Mouse (Mus musculus) kidney, adult 8-10 months (tissue): ENCODE measurements at regions not wholly inside any gene's neighbourhood (a gene's known extent, or its start where the extent isn't known, plus 50 kb on each side); places are given as distances from the start of the nearest gene placed in this dataset.
A peak's percentile ranks its signal among the peaks of the same experiment; 100 is the strongest.

Experiments
- DNase-seq, 2 experiments: peaks; one replicate each; pipeline ENCODE4 v3.0.0; 2022

DNA sequence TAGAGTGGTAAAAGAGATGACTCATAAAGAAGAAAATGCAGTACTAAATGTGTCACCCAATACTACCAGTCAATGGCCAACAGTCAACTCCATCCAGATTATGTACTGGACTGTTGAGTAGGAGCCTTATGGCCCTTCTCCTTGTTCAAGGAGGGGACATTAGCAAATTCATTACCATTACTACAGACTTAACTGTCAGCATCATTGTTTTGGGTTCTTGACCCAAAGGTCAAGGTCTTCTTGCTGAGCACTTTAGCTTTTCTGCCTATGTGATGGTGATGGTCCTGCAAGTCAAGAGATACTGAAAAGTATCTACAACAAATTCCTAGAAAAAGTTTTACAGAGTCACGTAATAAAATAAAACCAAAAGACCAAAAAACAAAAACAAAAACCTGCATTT, 1251.4 kb downstream of the Gm37988 start:
- no peak for DNase-seq

DNA sequence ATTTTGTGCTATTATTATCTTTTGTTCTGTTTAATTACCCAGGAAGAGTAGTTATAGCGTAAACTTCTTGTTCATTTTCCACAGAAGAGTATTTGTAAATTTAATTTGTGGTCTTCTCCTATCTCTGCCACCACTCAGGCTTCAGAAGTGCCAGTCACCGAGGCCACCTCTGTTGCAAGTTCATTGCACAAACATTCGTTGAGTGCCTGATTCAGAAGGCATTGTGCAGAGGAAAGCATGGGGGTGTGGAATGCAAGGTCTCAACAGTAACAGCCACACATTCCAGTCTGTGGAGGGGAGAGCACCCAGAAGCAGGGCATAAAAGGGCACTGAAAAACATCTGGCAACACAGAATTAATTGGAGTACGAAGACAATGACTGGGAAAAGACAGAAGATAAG, 1268.9 kb downstream of the Gm37988 start:
- no peak for DNase-seq

- no peak for DNase-seq
These were observed 1274.2 kb downstream of the Gm37988 start for GRCm38 (mm10) chr1:6081876-6082275.

DNA sequence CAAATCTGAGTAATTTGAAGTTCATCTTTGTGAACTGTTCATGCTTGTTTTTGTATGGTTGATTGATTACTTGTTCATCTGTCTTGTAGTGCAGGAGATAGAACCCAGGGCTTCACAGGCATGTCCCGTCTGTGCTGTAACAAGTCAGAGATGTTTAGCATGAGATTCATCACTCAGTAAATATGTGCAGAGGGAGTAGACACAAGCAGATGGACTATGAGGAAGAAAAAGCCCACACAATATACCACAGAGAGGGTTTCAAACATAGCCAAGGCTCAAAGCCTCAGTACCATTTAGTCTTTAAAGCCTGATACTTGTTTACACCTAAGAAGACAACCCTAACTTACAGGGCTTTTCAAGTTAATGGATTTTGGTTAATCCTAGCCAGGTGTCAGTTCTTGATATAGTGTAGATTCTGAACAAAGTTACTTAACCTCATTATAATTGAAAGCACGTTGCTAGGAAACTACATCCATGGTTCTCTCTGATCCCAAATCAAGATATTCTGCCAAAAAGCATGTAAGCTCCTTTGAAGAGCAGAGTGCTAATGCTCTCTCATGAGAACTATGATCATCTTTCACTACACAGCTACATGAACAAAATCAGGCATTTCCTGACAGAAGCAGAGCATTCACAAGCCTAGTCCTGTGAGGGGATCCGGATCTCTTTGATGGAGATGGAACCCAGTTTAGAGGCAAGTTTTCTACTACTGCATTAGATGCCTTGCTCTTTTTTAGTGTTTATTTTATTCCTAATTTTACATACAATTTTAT, 1286.7 kb downstream of the Gm37988 start:
- DNase-seq, result no peak

DNA sequence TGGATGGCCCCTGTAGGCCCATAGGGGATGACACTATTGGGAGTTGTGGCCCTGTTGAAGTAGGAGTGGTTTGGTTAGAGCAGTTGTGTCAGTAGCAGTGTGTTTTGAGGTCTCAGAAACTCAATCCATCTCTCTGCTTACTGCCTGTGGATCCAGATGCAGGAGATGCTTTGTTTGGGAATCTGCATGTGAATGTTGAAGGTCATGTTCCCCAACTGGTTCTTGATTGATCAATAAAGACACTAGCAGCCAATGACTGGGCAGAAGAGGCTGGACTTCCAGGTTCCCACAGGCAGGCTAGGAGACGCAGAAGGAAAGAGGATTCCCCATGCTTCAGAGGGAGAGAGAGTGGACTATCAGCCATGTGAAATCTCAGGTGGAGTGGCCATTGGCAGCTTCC, 1309.9 kb downstream of the Gm37988 start:
- no peak for DNase-seq

DNA sequence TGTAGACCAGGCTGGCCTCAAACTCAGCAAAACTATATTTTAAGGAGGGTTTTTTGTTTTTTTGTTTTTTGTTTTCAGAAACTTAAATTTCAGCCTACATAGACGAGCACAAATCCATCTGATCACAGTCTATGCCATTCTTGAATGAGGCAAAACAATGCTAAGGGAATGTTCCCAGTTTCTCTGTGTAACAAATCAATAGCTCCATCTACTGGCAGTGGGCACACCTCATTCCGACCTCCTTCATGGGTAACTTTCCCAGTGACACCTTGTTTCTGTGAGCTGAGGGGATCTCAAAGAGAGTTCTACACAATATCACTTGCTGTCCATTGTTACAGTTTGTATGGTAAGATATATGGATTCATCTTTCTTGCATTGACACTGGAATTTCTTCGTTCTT, 1327.4 kb downstream of the Gm37988 start:
- DNase-seq, result no peak

GRCm38 (mm10) chr1:6140245-6140644, 1332.6 kb downstream of the Gm37988 start:
- DNase-seq, result no peak

- no peak for DNase-seq
These were observed 1335.1 kb downstream of the Gm37988 start for GRCm38 (mm10) chr1:6142816-6143215.

DNA sequence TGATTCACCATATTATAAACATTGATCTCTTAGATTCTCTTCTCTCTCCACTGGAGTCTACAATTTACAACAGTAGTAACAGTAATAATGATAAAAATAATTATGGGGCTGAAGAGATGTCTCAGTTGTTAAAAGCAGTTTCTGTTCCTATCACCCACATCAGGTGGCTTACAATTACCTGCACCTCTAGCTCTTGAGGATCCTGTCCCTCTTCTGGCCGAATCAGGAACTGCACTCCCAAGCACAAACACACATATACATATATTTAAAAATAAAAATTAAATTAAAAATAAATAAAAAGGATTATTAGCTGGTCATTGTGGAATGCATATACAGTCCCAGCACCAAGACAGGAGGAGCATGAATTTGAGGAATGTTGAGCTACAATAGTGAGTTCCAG, 1336.2 kb downstream of the Gm37988 start:
- DNase-seq, result peak in 1 of 2 experiments; percentile 4

GRCm38 (mm10) chr1:6152436-6152835, 1344.7 kb downstream of the Gm37988 start:
- no peak for DNase-seq
